Mouse (Mus musculus) ovary, postnatal 36 days (tissue): ENCODE measurements at regions not wholly inside any gene's neighbourhood (a gene's known extent, or its start where the extent isn't known, plus 50 kb on each side); places are given as distances from the start of the nearest gene placed in this dataset.
A peak's percentile ranks its signal among the peaks of the same experiment; 100 is the strongest.

Source experiments
- DNase-seq: peaks from one replicate; pipeline ENCODE4 v3.0.0; 2022; ENCODE audit warnings: low spot score, mixed read lengths

GRCm38 (mm10) chr2:114828192-114828591, 173.4 kb upstream of the Dph6 start:
- no peak for DNase-seq

GRCm38 (mm10) chr2:114835694-114836093, 180.9 kb upstream of the Dph6 start:
- DNase-seq = no peak

- no peak for DNase-seq
Measured at GRCm38 (mm10) chr2:114843696-114844388, 189.1 kb upstream of the Dph6 start.

GRCm38 (mm10) chr2:114844389-114844771, 189.6 kb upstream of the Dph6 start:
- no peak for DNase-seq

- no peak for DNase-seq
Measured at GRCm38 (mm10) chr2:114848439-114848838, 193.7 kb upstream of the Dph6 start.

- DNase-seq = no peak
Measured at GRCm38 (mm10) chr2:114848914-114849313, 194.2 kb upstream of the Dph6 start.

- DNase-seq = peak; percentile 47
Measured at GRCm38 (mm10) chr2:114853715-114854530, 199.2 kb upstream of the Dph6 start.

GRCm38 (mm10) chr2:114872272-114872671, 217.5 kb upstream of the Dph6 start:
- DNase-seq = no peak

- no peak for DNase-seq
Measured at GRCm38 (mm10) chr2:114873090-114873489, 218.3 kb upstream of the Dph6 start.

- no peak for DNase-seq
Measured at GRCm38 (mm10) chr2:114879084-114879483, 224.3 kb upstream of the Dph6 start.

- DNase-seq = no peak
Measured at GRCm38 (mm10) chr2:114879784-114880183, 225.0 kb upstream of the Dph6 start.

GRCm38 (mm10) chr2:114885734-114886260, 231.0 kb upstream of the Dph6 start:
- DNase-seq = no peak

- DNase-seq = no peak
Measured at GRCm38 (mm10) chr2:114898812-114899211, 244.0 kb upstream of the Dph6 start.

GRCm38 (mm10) chr2:114911845-114912500, 257.2 kb upstream of the Dph6 start:
- no peak for DNase-seq

GRCm38 (mm10) chr2:114915025-114915690, 260.4 kb upstream of the Dph6 start:
- DNase-seq = no peak

GRCm38 (mm10) chr2:114918420-114919332, 263.9 kb upstream of the Dph6 start:
- DNase-seq = no peak

GRCm38 (mm10) chr2:114923911-114924310, 269.1 kb upstream of the Dph6 start:
- no peak for DNase-seq

- DNase-seq = no peak
Measured at GRCm38 (mm10) chr2:114935436-114935835, 280.7 kb upstream of the Dph6 start.

- DNase-seq = no peak
Measured at GRCm38 (mm10) chr2:114938416-114939147, 283.8 kb upstream of the Dph6 start.

- DNase-seq = no peak
Measured at GRCm38 (mm10) chr2:114966111-114966510, 311.3 kb upstream of the Dph6 start.
